Mouse (Mus musculus) testis, adult 2 months (tissue): ENCODE results near the gene Slc37a4.

Experiments
- CTCF ChIP-seq: fragments of 200-500 bp; IDR thresholded peaks from 2 replicates; pipeline ENCODE4 v1.5.1; 2012; ENCODE audit warnings: low read depth, mild to moderate bottlenecking, inconsistent platforms, low read length, moderate library complexity; ENCODE audit not compliant: control insufficient read depth, insufficient read depth, insufficient replicate concordance
- POLR2A ChIP-seq: fragments of 200-500 bp; IDR thresholded peaks from 2 replicates; pipeline ENCODE4 v1.6.1; 2012; ENCODE audit warnings: low read depth, mild to moderate bottlenecking, inconsistent platforms, low read length, moderate library complexity; ENCODE audit not compliant: control insufficient read depth

GRCm38 (mm10) chr9:44432577-44433185 lies 36.0 kb downstream of the Slc37a4 start:
- TF ChIP-seq CTCF = no peak
- no peak for TF ChIP-seq POLR2A
